Mouse (Mus musculus): Measurements from ENCODE around the gene Spata32. TPM values are rescaled to one million over a fixed set of nuclear protein-coding genes. Genes with fewer than 3 reads are reported as not detected.

The Spata32 gene
- polyA plus RNA-seq, 1 experiment from 2014 or later = 0.40 TPM

GRCm38 (mm10) chr11:103219995-103220394 is 1.8 kb upstream of the Spata32 start:
- ATAC-seq (ENCODE audit: low FRiP score) = no peak
- H3K9me3 ChIP-seq = no peaks in the 10 kb centered on the region
- no peak overlapping the region for H3K27ac ChIP-seq
- no peak overlapping the region for H3K4me3 ChIP-seq
- no peak overlapping the region for H3K9ac ChIP-seq
- H3K4me2 ChIP-seq = no peak overlapping the region
- peaks cover 12% of the 10 kb centered on the region for H3K27me3 ChIP-seq
- H3K36me3 ChIP-seq = peaks cover 38% of the 10 kb centered on the region
- peaks cover 16% of the 10 kb centered on the region for H3K4me1 ChIP-seq (replicated peaks)
- WGBS = 90% methylated on average over 4 of the region's 4 CpGs

- ATAC-seq (ENCODE audit: low FRiP score) = no peak
- Histone ChIP-seq H3K27me3 (peaks cover 12% of the 10 kb centered on the region), H3K27ac (no peak overlapping the region), H3K4me3 (no peak overlapping the region), H3K9ac (no peak overlapping the region), H3K36me3 (peaks cover 32% of the 10 kb centered on the region), H3K9me3 (no peaks in the 10 kb centered on the region), H3K4me2 (no peak overlapping the region), H3K4me1 (replicated peaks) (peaks cover 13% of the 10 kb centered on the region)
- WGBS = 90% methylated on average over 5 of the region's 5 CpGs
Measured at GRCm38 (mm10) chr11:103219259-103219658, 1.0 kb upstream of the Spata32 start.

- Histone ChIP-seq H3K4me1 (replicated peaks) (peaks cover 11% of the 10 kb centered on the region), H3K36me3 (peaks cover 24% of the 10 kb centered on the region), H3K27me3 (peaks cover 12% of the 10 kb centered on the region), H3K9me3 (no peaks in the 10 kb centered on the region), H3K9ac (peak overlapping the region; percentile 81), H3K4me3 (peak overlapping the region; percentile 55), H3K27ac (peak overlapping the region; percentile 82), H3K4me2 (peak overlapping the region; percentile 96)
- peak; percentile 25 for ATAC-seq (ENCODE audit: low FRiP score)
- WGBS = 18% methylated on average over 6 of the region's 6 CpGs
Measured at GRCm38 (mm10) chr11:103218517-103218901, 277 bp upstream of the Spata32 start.

- Histone ChIP-seq H3K27me3 (peaks cover 12% of the 10 kb centered on the region), H3K4me3 (no peak overlapping the region), H3K4me2 (no peak overlapping the region), H3K9me3 (no peaks in the 10 kb centered on the region), H3K9ac (no peak overlapping the region), H3K36me3 (peaks cover 5% of the 10 kb centered on the region), H3K4me1 (replicated peaks) (peaks cover 11% of the 10 kb centered on the region), H3K27ac (no peak overlapping the region)
- 75% methylated on average over 1 of the region's 1 CpGs for WGBS
- ATAC-seq (ENCODE audit: low FRiP score) = no peak
Measured at GRCm38 (mm10) chr11:103215355-103215754, 2.9 kb downstream of the Spata32 start.

- ATAC-seq (ENCODE audit: low FRiP score) = no peak
- WGBS = 82% methylated on average over 5 of the region's 5 CpGs
- no peak overlapping the region for H3K4me3 ChIP-seq
- no peak overlapping the region for H3K9ac ChIP-seq
- H3K4me1 ChIP-seq (replicated peaks) = peaks cover 11% of the 10 kb centered on the region
- H3K36me3 ChIP-seq = no peaks in the 10 kb centered on the region
- no peak overlapping the region for H3K27ac ChIP-seq
- no peaks in the 10 kb centered on the region for H3K9me3 ChIP-seq
- peaks cover 9% of the 10 kb centered on the region for H3K27me3 ChIP-seq
- H3K4me2 ChIP-seq = no peak overlapping the region
Measured at GRCm38 (mm10) chr11:103213712-103214111, 4.5 kb downstream of the Spata32 start.

- H3K9ac ChIP-seq = no peak overlapping the region
- H3K4me3 ChIP-seq = no peak overlapping the region
- H3K4me1 ChIP-seq (replicated peaks) = no peaks in the 10 kb centered on the region
- H3K27me3 ChIP-seq = no peaks in the 10 kb centered on the region
- H3K9me3 ChIP-seq = no peaks in the 10 kb centered on the region
- no peak overlapping the region for H3K4me2 ChIP-seq
- H3K27ac ChIP-seq = no peak overlapping the region
- no peaks in the 10 kb centered on the region for H3K36me3 ChIP-seq
- WGBS = 81% methylated on average over 8 of the region's 8 CpGs
- no peak for ATAC-seq (ENCODE audit: low FRiP score)
Measured at GRCm38 (mm10) chr11:103210291-103210690, 7.9 kb downstream of the Spata32 start.

- Histone ChIP-seq H3K4me1 (replicated peaks) (no peaks in the 10 kb centered on the region), H3K4me3 (no peak within 1 kb of the TSS), H3K36me3 (no peaks in the 10 kb centered on the region), H3K9ac (no peak within 1 kb of the TSS), H3K4me2 (no peak within 1 kb of the TSS), H3K27ac (no peak within 1 kb of the TSS), H3K9me3 (no peaks in the 10 kb centered on the region), H3K27me3 (no peaks in the 10 kb centered on the region)
- WGBS = 92% methylated on average over 3 of the region's 3 CpGs
- ATAC-seq (ENCODE audit: low FRiP score) = no peak
Measured at GRCm38 (mm10) chr11:103208458-103208857, 9.8 kb downstream of the Spata32 start, which contains the start of gene 1700023F06Rik. Gene 1700023F06Rik (minus strand): TSS chr11:103208558.

GRCm38 (mm10) chr11:103206203-103206602 is 12.0 kb downstream of the Spata32 start:
- 89% methylated on average over 6 of the region's 6 CpGs for WGBS
- Histone ChIP-seq H3K4me3 (no peak overlapping the region), H3K27ac (no peak overlapping the region), H3K36me3 (no peaks in the 10 kb centered on the region), H3K4me2 (no peak overlapping the region), H3K9ac (no peak overlapping the region), H3K4me1 (replicated peaks) (peaks cover 7% of the 10 kb centered on the region), H3K9me3 (no peaks in the 10 kb centered on the region), H3K27me3 (peaks cover 9% of the 10 kb centered on the region)
- ATAC-seq (ENCODE audit: low FRiP score) = no peak

- Histone ChIP-seq H3K4me1 (replicated peaks) (peaks cover 28% of the 10 kb centered on the region), H3K27me3 (peaks cover 47% of the 10 kb centered on the region), H3K27ac (no peak overlapping the region), H3K4me2 (no peak overlapping the region), H3K4me3 (no peak overlapping the region), H3K9ac (no peak overlapping the region), H3K36me3 (no peaks in the 10 kb centered on the region; the same call in 1 of the 2 replicates), H3K9me3 (no peaks in the 10 kb centered on the region)
- ATAC-seq (ENCODE audit: low FRiP score) = no peak
Measured at GRCm38 (mm10) chr11:103202376-103202775, 15.9 kb downstream of the Spata32 start.

GRCm38 (mm10) chr11:103201664-103202063 is 16.6 kb downstream of the Spata32 start:
- WGBS = 26% methylated on average over 6 of the region's 6 CpGs
- peak; percentile 33; the same call in 1 of the 2 replicates for ATAC-seq (ENCODE audit: low FRiP score)

GRCm38 (mm10) chr11:103198911-103199803 is 19.1 kb downstream of the Spata32 start:
- 2% methylated on average over 59 of the region's 59 CpGs for WGBS

More at GRCm38 (mm10) chr11:103201664-103202063, 16.6 kb downstream of the Spata32 start:
- Histone ChIP-seq H3K9ac (peak overlapping the region; percentile 53; the same call in 1 of the 2 replicates), H3K36me3 (peaks cover 4% of the 10 kb centered on the region; the same call in 1 of the 2 replicates), H3K27ac (peak overlapping the region; percentile 26; the same call in 1 of the 2 replicates), H3K27me3 (peaks cover 54% of the 10 kb centered on the region), H3K4me2 (no peak overlapping the region), H3K4me1 (replicated peaks) (peaks cover 28% of the 10 kb centered on the region), H3K9me3 (no peaks in the 10 kb centered on the region), H3K4me3 (no peak overlapping the region)

GRCm38 (mm10) chr11:103198339-103198738 is 19.9 kb downstream of the Spata32 start:
- Histone ChIP-seq H3K4me2 (peak overlapping the region; percentile 86), H3K9me3 (no peaks in the 10 kb centered on the region), H3K4me3 (peak overlapping the region; percentile 55), H3K4me1 (replicated peaks) (peaks cover 30% of the 10 kb centered on the region), H3K27me3 (peaks cover 87% of the 10 kb centered on the region), H3K36me3 (peaks cover 16% of the 10 kb centered on the region), H3K27ac (no peak overlapping the region), H3K9ac (no peak overlapping the region)
- no peak for ATAC-seq (ENCODE audit: low FRiP score)
- 4% methylated on average over 15 of the region's 16 CpGs for WGBS

More at GRCm38 (mm10) chr11:103198911-103199803, 19.1 kb downstream of the Spata32 start:
- Histone ChIP-seq H3K9ac (peak overlapping the region; percentile 82), H3K9me3 (no peaks in the 10 kb centered on the region), H3K4me3 (peak overlapping the region; percentile 55), H3K27ac (no peak overlapping the region; the same call in 1 of the 2 replicates), H3K4me1 (replicated peaks) (peaks cover 28% of the 10 kb centered on the region), H3K4me2 (peak overlapping the region; percentile 86), H3K36me3 (peaks cover 16% of the 10 kb centered on the region), H3K27me3 (peaks cover 79% of the 10 kb centered on the region)
- peak; percentile 72 for ATAC-seq (ENCODE audit: low FRiP score)

Data from hindbrain, embryonic 13.5 days (tissue).